Mouse (Mus musculus) forebrain, embryonic 14.5 days (tissue): ENCODE data around the gene Kif13a. TPM values are rescaled to one million over a fixed set of nuclear protein-coding genes. Genes with fewer than 3 reads are reported as not detected.

Source experiments
- ATAC-seq: fragments of 200-750 bp; cut with Nextera tagmentation; 2 replicates; pipeline ENCODE4 v1.8.0; 2017; ENCODE audit warnings: mild to moderate bottlenecking, moderate library complexity
- DNase-seq: peaks from one replicate; pipeline ENCODE4 v3.0.0-alpha.2; 2015; ENCODE audit warnings: low spot score
- H3K27ac ChIP-seq: fragments of 300-500 bp; sonication (generic); 2 replicates; pipeline ENCODE4 v1.5.1; 2014; ENCODE audit warnings: low read depth, mild to moderate bottlenecking, control low read depth, low read length, moderate library complexity
- H3K27me3 ChIP-seq: fragments of 300-500 bp; sonication (generic); replicated peaks from 2 replicates; pipeline ENCODE4 v1.6.1; 2014; ENCODE audit warnings: low read length, control low read depth, mixed read lengths; ENCODE audit not compliant: control insufficient read depth, insufficient read depth
- H3K36me3 ChIP-seq: fragments of 300-500 bp; sonication (generic); 2 replicates; pipeline ENCODE4 v1.6.1; 2014; ENCODE audit warnings: low read length, control low read depth; ENCODE audit not compliant: control insufficient read depth, insufficient read depth
- H3K4me1 ChIP-seq: fragments of 300-500 bp; sonication (generic); 2 replicates; pipeline ENCODE4 v1.6.1; 2014; ENCODE audit warnings: antibody characterized with exemption, low read length, control low read depth; ENCODE audit not compliant: control insufficient read depth, insufficient read depth
- H3K4me2 ChIP-seq: fragments of 300-500 bp; sonication (generic); 2 replicates; pipeline ENCODE4 v1.6.1; 2014; ENCODE audit warnings: mild to moderate bottlenecking, control low read depth, low read length
- H3K4me3 ChIP-seq: fragments of 300-500 bp; sonication (generic); 2 replicates; pipeline ENCODE4 v1.5.1; 2014; ENCODE audit warnings: low read depth, low read length, control low read depth
- H3K9ac ChIP-seq: fragments of 300-500 bp; sonication (generic); 2 replicates; pipeline ENCODE4 v1.6.1; 2014; ENCODE audit warnings: mild to moderate bottlenecking, low read length, control low read depth, moderate library complexity
- H3K9me3 ChIP-seq: fragments of 300-500 bp; sonication (generic); replicated peaks from 2 replicates; pipeline ENCODE4 v1.6.1; 2016; ENCODE audit warnings: low read length, control low read depth, mixed read lengths; ENCODE audit not compliant: control insufficient read depth
- WGBS: fragments of 180-500 bp; shearing (Covaris S2); extraction: QIAGEN DNeasy Blood & Tissue Kit; methylation state at CpG from one replicate; pipeline ENCODE4 v1.1.7; 2014; 5-methylcytosine and 5-hydroxymethylcytosine counted together
- polyA plus RNA-seq: library from polyadenylated mRNA; unstranded; fragments of >200 nt; fragmentation: Nextera tagmentation; extraction: Ambion mirVana; gene quantifications from 2 replicates; pipeline ENCODE4 v1.2.1, GENCODE M21; 2014

Kif13a gene
- polyA plus RNA-seq, 1 experiment from 2014 or later = 7.1 TPM

GRCm38 (mm10) chr13:46786064-46786561, 143.6 kb downstream of the Kif13a start:
- WGBS = over 99% methylated on average over 10 of the region's 10 CpGs
- DNase-seq (no peak), ATAC-seq (no peak)
- Histone ChIP-seq H3K27me3 (no peaks in the 10 kb centered on the region), H3K4me2 (no peak overlapping the region), H3K4me1 (no peaks in the 10 kb centered on the region), H3K9me3 (no peaks in the 10 kb centered on the region), H3K27ac (no peak overlapping the region), H3K36me3 (peaks cover 27% of the 10 kb centered on the region), H3K9ac (no peak overlapping the region), H3K4me3 (no peak overlapping the region)

- DNase-seq (no peak), ATAC-seq (no peak)
- no peaks in the 10 kb centered on the region for H3K4me1 ChIP-seq
- H3K4me3 ChIP-seq = no peak overlapping the region
- H3K27ac ChIP-seq = no peak overlapping the region
- H3K36me3 ChIP-seq = peaks cover 15% of the 10 kb centered on the region
- no peak overlapping the region for H3K9ac ChIP-seq
- no peaks in the 10 kb centered on the region for H3K9me3 ChIP-seq
- WGBS = 94% methylated on average over 11 of the region's 11 CpGs
- no peaks in the 10 kb centered on the region for H3K27me3 ChIP-seq
- no peak overlapping the region for H3K4me2 ChIP-seq
Observed at GRCm38 (mm10) chr13:46780379-46780778, 149.3 kb downstream of the Kif13a start.

- Histone ChIP-seq H3K27me3 (no peaks in the 10 kb centered on the region), H3K4me2 (no peak overlapping the region), H3K4me1 (no peaks in the 10 kb centered on the region), H3K36me3 (peaks cover 11% of the 10 kb centered on the region), H3K9ac (no peak overlapping the region), H3K27ac (no peak overlapping the region), H3K4me3 (no peak overlapping the region), H3K9me3 (no peaks in the 10 kb centered on the region)
- DNase-seq (no peak), ATAC-seq (no peak)
- WGBS = 84% methylated on average over 10 of the region's 10 CpGs
Observed at GRCm38 (mm10) chr13:46779831-46780230, 149.8 kb downstream of the Kif13a start.

- H3K36me3 ChIP-seq = peaks cover 14% of the 10 kb centered on the region
- no peak overlapping the region for H3K4me3 ChIP-seq
- 99% methylated on average over 3 of the region's 3 CpGs for WGBS
- ATAC-seq (no peak), DNase-seq (no peak)
- no peak overlapping the region for H3K9ac ChIP-seq
- no peak overlapping the region for H3K27ac ChIP-seq
- H3K27me3 ChIP-seq = no peaks in the 10 kb centered on the region
- H3K9me3 ChIP-seq = no peaks in the 10 kb centered on the region
- no peak overlapping the region for H3K4me2 ChIP-seq
- no peaks in the 10 kb centered on the region for H3K4me1 ChIP-seq
Observed at GRCm38 (mm10) chr13:46777461-46777860, 152.2 kb downstream of the Kif13a start.

GRCm38 (mm10) chr13:46776636-46777305, 152.9 kb downstream of the Kif13a start:
- no peak overlapping the region for H3K27ac ChIP-seq
- 88% methylated on average over 14 of the region's 14 CpGs for WGBS
- DNase-seq (no peak), ATAC-seq (no peak)
- H3K9me3 ChIP-seq = no peaks in the 10 kb centered on the region
- no peaks in the 10 kb centered on the region for H3K27me3 ChIP-seq
- H3K4me2 ChIP-seq = no peak overlapping the region
- no peak overlapping the region for H3K4me3 ChIP-seq
- H3K4me1 ChIP-seq = no peaks in the 10 kb centered on the region
- peaks cover 19% of the 10 kb centered on the region for H3K36me3 ChIP-seq
- no peak overlapping the region for H3K9ac ChIP-seq

- DNase-seq = no peak
- 94% methylated on average over 5 of the region's 5 CpGs for WGBS
- H3K9ac ChIP-seq = no peak overlapping the region
Observed at GRCm38 (mm10) chr13:46774998-46775397, 154.7 kb downstream of the Kif13a start.

GRCm38 (mm10) chr13:46772581-46772980, 157.1 kb downstream of the Kif13a start:
- Histone ChIP-seq H3K4me1 (no peaks in the 10 kb centered on the region), H3K27me3 (no peaks in the 10 kb centered on the region), H3K9me3 (no peaks in the 10 kb centered on the region), H3K4me2 (no peak overlapping the region), H3K27ac (no peak overlapping the region), H3K4me3 (no peak overlapping the region), H3K9ac (no peak overlapping the region), H3K36me3 (peaks cover 38% of the 10 kb centered on the region)
- WGBS = 96% methylated on average over 13 of the region's 13 CpGs
- ATAC-seq (no peak), DNase-seq (no peak)

More at GRCm38 (mm10) chr13:46774998-46775397, 154.7 kb downstream of the Kif13a start:
- ATAC-seq = no peak
- no peaks in the 10 kb centered on the region for H3K4me1 ChIP-seq
- no peak overlapping the region for H3K4me3 ChIP-seq
- no peaks in the 10 kb centered on the region for H3K27me3 ChIP-seq
- no peak overlapping the region for H3K27ac ChIP-seq
- no peaks in the 10 kb centered on the region for H3K9me3 ChIP-seq
- no peak overlapping the region for H3K4me2 ChIP-seq
- H3K36me3 ChIP-seq = peaks cover 26% of the 10 kb centered on the region

GRCm38 (mm10) chr13:46765361-46765760, 164.3 kb downstream of the Kif13a start:
- Histone ChIP-seq H3K9ac (no peak overlapping the region), H3K4me2 (no peak overlapping the region), H3K27ac (no peak overlapping the region), H3K27me3 (no peaks in the 10 kb centered on the region), H3K4me3 (no peak overlapping the region), H3K9me3 (no peaks in the 10 kb centered on the region), H3K36me3 (peaks cover 28% of the 10 kb centered on the region), H3K4me1 (no peaks in the 10 kb centered on the region)
- WGBS = 96% methylated on average over 2 of the region's 2 CpGs
- ATAC-seq (no peak), DNase-seq (no peak)

- DNase-seq (no peak), ATAC-seq (no peak)
- H3K27ac ChIP-seq = no peak overlapping the region
- no peaks in the 10 kb centered on the region for H3K4me1 ChIP-seq
- H3K36me3 ChIP-seq = peaks cover 16% of the 10 kb centered on the region
- no peaks in the 10 kb centered on the region for H3K9me3 ChIP-seq
- H3K4me2 ChIP-seq = no peak overlapping the region
- WGBS = 94% methylated on average over 9 of the region's 9 CpGs
- H3K4me3 ChIP-seq = no peak overlapping the region
- no peaks in the 10 kb centered on the region for H3K27me3 ChIP-seq
- H3K9ac ChIP-seq = no peak overlapping the region
Observed at GRCm38 (mm10) chr13:46763210-46763609, 166.5 kb downstream of the Kif13a start.
